Mouse (Mus musculus) adrenal gland, postnatal 0 days (tissue): ENCODE measurements around the gene Casp12. TPM values are rescaled to one million over a fixed set of nuclear protein-coding genes. Genes with fewer than 3 reads are reported as not detected.

ENCODE experiments used
- polyA plus RNA-seq: library from polyadenylated mRNA; unstranded; fragments of >200 nt; fragmentation: Nextera tagmentation; extraction: Ambion mirVana; gene quantifications from 2 replicates; pipeline ENCODE4 v1.2.1, GENCODE M21; 2015

Gene Casp12
- 39.9 and 43.5 TPM in 2 replicates for polyA plus RNA-seq

GRCm38 (mm10) chr9:5345291-5345898 lies at the start of gene Casp12:
Gene Casp12, plus strand, starts transcription at chr9:5345430.

GRCm38 (mm10) chr9:5298329-5299131 lies 46.7 kb upstream of the Casp12 start, which contains the start of gene Casp1:
Gene Casp1, plus strand, starts transcription at chr9:5298517.

GRCm38 (mm10) chr9:5308561-5308960 lies 36.7 kb upstream of the Casp12 start, which contains the start of gene Casp4:
Gene Casp4, plus strand, starts transcription at chr9:5308828.

Other genes starting within 250 kb of the Casp12 start
- gene Casp1, start 46.9 kb upstream of the Casp12 start, polyA plus RNA-seq = 3.0 and 3.8 TPM in 2 replicates
- gene Casp4, start 36.6 kb upstream of the Casp12 start, polyA plus RNA-seq = 6.3 and 9.3 TPM in 2 replicates